Mouse (Mus musculus) large intestine, adult 2 months (tissue): ENCODE measurements at regions not wholly inside any gene's neighbourhood (a gene's known extent, or its start where the extent isn't known, plus 50 kb on each side); places are given as distances from the start of the nearest gene placed in this dataset.

Experiments
- DNase-seq: peaks from one replicate; pipeline ENCODE4 v3.0.0-alpha.2; 2012; ENCODE audit warnings: low read depth, low spot score
- WGBS: fragments of 180-500 bp; shearing (Covaris S2); methylation state at CpG from one replicate; pipeline ENCODE4 v1.1.7; 2018; 5-methylcytosine and 5-hydroxymethylcytosine counted together

DNA sequence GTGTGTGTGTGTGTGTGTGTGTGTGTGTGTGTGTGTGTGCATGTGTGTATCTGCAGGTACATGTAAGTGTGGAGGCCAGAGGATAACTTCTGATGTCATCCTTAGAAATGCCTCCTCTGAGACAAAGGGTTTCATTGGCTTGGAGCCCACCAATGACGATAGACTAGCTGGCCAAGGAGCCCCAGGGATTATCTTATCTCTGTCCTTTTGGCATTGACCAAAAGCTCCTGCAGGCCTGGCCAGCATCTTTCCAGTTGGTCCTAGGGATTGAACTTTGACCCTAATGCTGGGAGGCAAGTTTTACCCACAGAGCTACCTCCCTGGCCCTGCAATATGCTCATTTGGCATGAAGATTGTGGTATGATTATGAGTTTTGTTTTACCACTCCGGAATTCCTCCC is 133.3 kb downstream of the Tmx1 start:
- no peak for DNase-seq
- 72% methylated on average over 2 of the region's 2 CpGs for WGBS

DNA sequence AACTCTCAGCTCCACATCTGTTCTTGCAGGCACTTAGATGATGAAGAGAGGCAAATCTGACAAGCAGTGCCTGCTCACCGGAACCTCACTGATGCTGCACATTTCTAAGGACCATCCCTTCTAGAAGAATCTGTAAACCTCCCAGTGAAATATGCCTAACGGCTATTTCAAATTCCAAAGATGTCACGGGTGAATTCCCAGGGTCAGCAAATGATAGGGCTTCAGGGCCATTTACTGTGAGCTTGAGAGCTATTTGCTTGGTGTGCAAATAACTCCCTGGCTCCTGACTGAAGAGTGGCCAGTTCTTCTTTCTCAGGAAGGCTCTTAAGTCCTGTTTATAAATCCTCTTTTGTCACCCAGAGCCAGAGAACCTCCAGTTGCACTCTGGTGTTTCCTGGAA is 135.3 kb downstream of the Tmx1 start:
- no peak for DNase-seq
- 62% methylated on average over 3 of the region's 3 CpGs for WGBS

DNA sequence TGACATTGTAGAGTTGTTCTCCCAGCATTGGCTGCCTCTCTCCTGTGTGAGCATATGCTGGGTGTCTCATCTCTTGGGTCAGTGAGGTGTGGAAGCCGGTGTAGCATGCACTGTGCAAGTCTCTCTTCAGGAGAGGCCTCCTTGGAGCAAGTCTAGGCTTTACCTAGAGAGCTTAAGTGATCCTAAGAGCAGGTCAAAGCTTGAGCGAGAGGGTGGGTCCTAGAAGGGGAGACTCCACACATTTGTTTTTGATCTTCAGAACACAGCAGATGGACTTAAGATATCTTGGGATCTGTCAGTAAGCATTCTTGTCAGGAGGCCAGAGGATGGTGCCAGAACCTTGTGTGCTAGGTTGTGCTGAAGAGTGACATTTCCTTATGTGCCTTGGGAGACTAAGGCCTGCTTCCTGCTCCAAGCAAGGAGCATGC is 136.4 kb downstream of the Tmx1 start:
- WGBS: 76% methylated on average over 2 of the region's 2 CpGs
- no peak for DNase-seq

DNA sequence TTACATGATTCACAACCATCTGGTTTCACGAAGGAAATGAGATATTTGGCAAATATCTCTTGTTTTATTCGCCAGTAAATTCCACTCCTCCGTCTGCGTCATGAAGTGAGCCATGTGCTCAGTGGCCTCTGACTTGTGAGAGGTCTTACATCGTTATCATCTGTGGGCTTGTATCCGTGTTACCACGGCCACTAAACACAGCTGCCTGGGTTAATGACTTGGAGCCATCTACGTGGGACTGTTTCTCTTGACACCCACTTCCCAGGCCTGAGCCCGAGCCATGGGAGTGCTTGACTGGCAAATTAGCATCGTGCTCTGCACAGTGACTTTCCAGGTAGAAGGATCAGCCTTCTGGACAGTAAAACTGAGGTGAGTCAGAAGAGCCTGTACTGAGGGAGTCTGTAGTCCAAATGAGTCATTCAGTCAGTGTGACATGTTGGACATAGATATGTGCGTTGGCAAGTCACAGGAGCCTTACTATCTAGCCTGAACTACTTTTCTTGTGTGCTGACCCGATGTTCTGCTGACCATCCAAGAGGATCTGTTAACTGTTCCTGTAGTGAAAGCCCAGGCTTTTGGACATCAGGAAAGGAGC is 137.7 kb downstream of the Tmx1 start:
- WGBS: 74% methylated on average over 12 of the region's 12 CpGs
- DNase-seq: no peak

DNA sequence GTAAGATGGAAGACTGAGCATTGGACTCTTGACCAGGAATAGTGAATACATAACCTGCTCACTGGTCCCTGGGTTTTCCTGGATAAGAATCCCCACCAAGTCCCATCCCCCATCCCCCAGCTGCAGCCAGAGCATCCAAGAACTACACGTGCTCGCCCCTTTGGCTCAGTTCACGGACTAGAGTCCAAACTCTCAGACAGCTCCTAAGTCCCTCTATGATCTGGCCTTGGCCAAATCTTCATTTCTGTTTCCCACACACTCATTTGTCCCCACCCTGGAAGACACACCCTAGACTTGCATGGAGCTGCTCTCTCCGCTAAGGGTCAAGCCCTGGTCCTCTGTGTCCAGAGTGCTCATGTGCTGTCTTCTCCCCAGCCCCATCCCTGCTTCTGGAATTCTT is 139.9 kb downstream of the Tmx1 start:
- WGBS: 77% methylated on average over 4 of the region's 4 CpGs
- DNase-seq: no peak

DNA sequence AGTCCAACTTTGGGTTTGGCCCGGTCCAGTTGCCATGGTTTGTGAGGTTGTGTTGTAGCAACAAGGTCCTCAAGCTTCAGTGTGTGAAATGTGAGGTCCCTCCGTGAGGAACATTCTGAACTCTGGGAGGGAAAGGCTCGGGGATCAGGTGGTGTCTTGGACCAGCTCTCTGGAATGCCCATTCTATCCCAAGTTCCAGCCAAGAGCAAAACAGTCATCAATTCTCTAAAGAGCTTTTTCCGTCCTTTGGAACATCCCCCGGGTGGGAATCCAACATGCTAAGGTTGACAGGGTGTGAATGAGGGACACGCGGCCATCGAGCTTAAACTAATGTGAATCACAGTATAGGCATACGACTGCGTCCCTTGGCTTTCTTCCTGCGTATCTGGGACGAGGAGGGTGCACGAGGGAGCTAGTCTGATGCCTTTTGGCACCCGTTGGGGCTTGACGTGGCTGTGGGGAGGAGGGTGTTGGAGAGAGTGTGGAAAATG is 145.4 kb downstream of the Tmx1 start:
- WGBS: 79% methylated on average over 15 of the region's 15 CpGs
- DNase-seq: no peak

DNA sequence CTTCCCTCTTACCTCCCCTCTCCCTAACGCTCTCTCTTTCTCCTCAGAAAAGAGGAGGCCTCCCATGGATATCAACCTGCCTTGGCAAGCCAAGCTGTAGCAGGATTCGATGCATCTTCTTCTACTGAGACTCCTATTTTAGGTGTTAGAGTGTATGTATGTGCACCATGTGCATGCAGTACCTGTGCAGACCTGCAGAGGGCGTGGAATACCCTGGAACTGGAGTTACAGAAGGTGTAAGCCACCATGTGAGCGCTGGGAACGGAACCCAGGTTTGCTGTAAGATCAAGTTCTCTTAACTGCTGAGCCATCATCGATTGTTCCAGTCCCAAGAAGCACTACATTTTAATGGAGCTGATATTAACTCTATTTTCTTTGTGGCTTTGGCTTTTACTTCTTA is 146.8 kb downstream of the Tmx1 start:
- 84% methylated on average over 6 of the region's 6 CpGs for WGBS
- DNase-seq: no peak

DNA sequence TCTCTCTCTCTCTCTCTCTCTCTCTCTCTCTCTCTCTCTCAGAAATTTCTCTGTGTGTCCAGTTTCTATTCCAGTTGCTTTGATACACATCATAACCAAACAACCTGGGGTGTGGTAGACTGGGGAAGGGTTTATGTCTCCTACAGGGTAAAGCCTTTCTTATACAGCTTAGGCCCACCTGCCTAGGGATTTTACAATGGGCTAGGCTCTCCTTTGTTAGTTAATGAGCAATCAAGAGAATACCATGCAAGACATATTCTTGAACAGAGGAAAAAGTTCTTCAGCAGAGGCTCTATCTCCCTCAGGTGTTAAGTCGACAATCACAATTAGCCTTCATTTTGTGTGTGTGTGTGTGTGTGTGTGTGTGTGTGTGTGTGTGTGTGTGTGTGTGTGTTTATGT is 151.0 kb downstream of the Tmx1 start:
- DNase-seq: no peak
- WGBS: 37% methylated on average over 1 of the region's 1 CpGs

DNA sequence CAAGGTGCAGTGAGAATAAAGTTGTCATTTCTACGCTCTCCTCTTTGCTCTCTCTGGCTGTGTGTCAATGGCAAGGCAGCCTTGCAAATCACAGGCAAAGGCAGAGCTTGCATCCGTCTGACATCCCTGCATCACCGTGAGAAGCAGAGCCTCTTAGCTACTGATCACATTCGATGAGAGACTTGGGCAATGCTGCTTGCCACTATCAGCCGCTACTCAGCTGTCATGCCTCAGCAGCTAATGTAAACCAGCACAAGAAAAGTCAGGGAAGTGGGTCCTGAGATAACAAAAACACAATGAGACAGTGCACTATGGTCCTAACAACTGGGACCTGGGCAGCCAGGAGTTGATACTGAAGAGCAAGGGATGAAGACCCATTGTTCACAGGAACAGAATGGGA is 155.8 kb downstream of the Tmx1 start:
- DNase-seq: no peak
- 74% methylated on average over 5 of the region's 5 CpGs for WGBS

DNA sequence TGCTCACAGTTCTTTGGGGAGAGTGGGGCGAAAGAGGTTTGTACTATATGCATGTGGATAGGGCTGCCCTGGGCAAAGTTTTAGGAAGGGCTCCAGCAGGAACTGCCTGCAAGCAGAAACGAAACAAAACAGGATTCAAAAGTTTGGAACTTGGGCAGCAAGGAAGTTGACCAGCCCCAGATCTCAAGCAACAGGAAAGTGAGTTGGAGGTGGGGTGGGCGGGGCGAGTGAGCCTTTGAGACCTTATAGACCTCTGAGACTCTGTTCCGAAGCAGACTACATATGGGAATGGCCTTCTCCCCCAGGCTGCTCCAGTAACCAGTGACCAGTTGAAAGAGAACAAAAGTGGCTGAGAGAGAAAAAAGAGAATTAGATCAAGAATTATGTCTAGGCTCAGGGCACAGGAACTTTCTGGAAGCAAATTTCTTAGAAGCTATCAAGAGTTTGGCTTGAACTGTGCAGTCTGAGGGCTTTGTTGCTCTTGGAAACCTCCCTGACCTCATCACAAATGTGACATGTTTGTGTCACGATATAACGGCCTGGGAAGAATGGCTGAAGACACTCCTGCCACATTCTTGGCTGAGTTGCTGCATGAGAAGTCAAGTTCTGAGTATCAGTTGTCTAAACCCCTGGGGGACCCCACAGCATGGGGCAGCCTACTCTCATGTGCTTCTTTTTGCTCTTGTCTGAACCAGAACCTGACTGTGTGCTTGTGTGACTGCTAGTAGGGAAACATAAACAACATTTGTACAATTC is 156.4 kb downstream of the Tmx1 start:
- 65% methylated on average over 7 of the region's 7 CpGs for WGBS
- DNase-seq: no peak

DNA sequence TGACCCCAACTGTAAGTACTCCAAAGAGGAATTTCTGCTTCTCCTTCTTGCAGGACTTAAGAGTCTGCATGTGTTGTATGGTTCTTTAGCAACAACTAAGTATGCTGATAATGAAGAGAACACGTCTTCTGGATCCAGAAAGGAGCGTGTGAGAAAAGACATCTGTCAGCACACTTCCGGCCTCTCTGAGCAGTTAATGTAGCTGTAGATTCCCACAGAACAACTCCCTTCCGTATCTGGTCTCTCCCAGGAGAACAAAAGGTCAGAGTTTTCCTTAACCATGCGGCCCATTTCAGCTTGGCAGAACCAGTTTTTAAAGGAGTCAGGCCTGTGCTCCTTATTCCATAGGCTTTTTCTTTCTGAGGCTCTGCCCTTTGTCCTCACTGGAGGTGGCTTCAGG is 159.0 kb downstream of the Tmx1 start:
- WGBS: 76% methylated on average over 5 of the region's 5 CpGs

DNA sequence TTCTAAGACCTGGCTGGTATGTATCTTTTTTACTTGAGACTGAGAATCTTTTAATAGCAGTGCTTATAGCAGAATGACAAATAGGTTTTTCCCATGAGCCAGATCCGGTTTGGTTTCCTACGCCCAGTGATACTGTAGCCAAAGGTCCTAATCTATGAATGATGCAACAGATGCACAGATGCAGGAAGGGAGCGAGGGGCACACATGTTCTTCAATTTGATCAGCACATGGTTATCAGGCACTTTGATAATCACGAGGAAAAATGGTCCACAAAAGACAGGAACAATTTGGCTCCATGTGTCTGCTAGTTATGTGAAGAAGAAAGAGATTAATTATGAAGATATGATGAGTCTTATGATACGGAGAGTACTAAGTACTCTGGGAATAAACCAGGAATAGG is 160.3 kb downstream of the Tmx1 start:
- DNase-seq: no peak
- 83% methylated on average over 5 of the region's 5 CpGs for WGBS

More for the DNA sequence above, 159.0 kb downstream of the Tmx1 start:
- no peak for DNase-seq

DNA sequence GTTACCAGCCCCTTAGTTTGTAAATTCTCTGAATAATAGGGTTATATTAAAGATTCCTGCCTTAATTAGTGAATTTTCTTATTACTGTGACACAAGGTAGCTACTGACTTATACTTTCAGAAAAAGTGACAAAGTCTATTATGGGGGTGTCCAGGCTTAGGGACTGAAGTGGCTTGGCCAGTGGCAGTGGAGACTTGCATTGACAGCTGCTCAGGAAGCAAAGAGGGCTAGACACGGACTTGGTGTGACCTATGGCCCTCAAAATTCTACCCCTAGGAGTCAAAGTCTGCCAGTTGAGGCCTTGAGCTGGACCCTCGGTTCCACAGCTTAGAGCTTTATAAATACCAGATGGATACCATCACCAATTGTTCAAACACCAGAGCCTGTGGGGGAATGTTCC is 161.2 kb downstream of the Tmx1 start:
- DNase-seq: no peak
- WGBS: 82% methylated on average over 2 of the region's 2 CpGs

DNA sequence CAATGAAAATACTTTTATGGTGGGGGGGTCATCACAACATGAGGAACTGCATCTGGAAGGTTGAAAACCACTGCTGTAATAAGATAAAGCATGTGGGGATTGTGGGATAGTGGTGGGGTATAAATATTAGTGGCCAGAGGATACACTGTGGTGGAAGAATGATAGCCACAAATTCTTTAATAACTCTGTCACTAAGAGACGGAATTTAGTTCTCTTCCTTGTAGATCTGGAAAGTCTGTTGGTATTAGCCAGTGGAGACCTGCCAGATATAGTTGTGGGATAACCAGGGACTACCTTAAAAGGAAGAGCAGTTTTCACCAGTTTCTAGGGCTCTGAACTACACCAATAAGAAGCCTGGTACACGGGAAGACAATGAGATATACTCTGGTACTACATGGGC is 161.8 kb downstream of the Tmx1 start:
- no peak for DNase-seq
- WGBS: 87% methylated on average over 2 of the region's 2 CpGs

DNA sequence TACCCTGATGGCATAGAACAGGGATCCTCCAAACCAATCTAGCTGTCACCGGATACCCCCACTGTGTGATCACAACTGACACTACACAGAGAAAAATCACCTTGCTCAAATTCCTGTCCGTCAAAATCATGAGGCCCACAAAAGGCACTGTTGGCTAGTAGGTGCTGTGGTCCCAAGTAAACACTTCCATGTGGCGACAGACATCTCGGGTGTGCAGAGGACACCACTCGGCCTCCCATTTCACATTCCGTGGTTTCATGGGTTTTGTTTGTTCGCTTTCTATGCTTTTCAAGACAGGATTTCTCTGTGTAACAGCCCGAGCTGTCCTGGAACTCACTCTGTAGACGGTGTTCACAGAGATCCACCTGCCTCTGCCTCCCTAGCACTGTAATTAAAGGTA is 162.2 kb downstream of the Tmx1 start:
- 95% methylated on average over 9 of the region's 9 CpGs for WGBS
- no peak for DNase-seq

DNA sequence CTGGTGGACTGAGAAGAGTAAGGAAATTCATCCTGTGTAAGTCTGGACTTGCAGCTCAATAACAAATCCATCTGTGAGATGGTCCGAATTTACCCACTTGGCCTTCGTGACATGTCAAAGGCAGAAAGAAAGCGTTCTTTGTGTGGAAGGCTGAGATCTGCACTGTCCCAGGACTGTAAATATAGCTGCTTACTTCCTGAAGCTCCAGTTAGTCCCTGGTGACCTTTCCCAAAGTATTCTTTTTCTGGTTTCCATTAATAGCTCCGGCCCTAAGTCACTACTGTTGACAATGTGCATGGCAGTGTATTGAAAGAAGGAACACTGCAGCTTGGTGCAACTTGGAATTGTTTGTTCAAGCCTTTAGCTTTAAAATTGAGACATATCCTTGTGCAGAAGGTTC is 163.2 kb downstream of the Tmx1 start:
- WGBS: 37% methylated on average over 4 of the region's 4 CpGs
- no peak for DNase-seq

DNA sequence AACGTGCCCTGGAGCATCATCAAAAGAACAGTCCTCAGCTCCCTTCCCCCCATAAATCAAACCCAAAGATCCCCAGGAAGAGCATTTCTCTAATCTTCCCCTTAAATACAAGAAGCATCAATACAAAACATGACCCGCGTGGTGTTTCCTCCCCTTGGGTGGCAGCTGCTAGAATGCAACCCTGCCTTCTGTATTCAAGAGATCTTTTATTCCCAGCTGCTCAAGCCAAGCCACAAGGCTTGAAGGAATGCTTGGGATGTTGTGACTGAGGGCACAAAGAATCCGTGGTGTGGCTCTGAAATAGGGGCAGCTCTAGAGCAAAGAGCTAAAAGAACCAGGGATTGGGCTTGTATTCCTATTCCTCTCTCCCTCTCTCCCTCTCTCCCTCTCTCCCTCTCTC is 163.6 kb downstream of the Tmx1 start:
- 61% methylated on average over 4 of the region's 4 CpGs for WGBS
- DNase-seq: no peak

DNA sequence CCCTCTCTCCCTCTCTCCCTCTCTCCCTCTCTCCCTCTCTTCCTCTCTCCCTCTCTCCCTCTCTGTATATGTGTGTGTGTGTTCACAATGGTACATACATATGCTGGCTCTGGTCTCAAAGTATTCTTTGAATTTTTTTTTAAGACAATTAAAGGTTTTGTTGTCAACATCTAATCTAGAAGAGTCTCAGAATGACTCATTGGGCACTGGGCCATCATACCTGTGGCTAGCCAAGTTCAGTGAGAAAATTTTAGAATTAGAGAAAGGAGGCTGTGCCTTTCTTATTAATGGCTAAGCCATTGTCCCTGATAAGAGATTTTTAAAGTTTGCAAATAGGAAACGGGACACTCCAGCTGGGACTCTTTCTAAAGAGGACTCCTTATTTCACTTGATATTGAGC is 164.1 kb downstream of the Tmx1 start:
- 52% methylated on average over 1 of the region's 1 CpGs for WGBS
- DNase-seq: no peak

DNA sequence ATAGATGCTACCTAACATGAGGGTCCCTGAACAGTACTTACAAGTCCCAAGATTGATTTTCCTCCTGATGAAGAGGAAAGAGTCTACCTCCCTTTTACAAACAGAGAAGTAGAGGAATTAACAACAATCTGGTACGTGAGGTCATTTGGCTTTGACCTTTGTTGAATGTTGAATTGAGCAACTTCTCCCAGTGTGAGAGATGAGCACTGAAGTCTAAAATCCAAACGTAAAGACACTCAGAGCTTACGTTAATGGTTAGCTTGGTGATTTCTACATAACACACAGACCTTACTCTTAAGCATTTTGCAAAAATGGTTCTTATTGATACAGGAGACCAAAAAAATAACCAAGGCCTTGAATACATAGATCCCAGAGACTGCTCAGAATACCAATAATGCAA is 165.1 kb downstream of the Tmx1 start:
- 82% methylated on average over 3 of the region's 3 CpGs for WGBS
- DNase-seq: no peak

DNA sequence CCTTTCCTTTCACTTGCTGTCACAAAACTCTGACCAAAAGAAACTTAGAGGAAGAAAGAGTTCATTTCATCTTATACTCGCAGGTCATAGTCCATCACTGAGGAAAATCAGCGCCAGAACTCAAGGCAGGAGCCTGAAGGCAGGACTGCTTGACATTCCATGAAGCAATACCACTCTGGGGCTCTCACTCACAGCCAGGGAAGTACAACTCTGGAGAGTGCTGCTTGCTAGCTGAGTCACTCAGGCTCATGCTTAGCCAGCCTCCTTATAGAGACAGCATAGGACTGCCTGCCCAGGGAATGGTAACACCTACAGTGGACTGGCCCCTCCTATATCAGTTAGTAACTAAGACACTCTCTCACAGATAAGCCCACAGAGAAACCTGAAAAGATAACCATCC is 166.5 kb downstream of the Tmx1 start:
- no peak for DNase-seq
- WGBS: 81% methylated on average over 2 of the region's 2 CpGs

DNA sequence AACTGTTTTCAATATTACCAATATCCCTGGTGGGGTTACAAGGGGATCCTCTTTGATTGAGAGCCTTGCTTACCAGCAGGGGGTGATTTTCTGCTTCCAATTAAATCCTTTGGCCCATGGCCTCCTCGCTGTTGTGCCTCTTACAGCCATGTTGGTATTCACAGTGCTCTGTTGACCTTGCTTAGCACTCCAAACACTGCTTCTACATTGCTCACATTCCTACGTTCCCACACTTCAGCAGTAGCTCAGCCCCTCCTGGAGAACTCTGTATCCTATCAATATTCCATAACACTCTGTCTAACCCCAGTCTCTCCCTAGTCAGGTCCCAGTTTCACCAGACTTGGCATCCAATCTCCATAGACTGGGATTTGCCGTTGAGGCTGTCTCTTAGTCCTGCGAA is 169.1 kb downstream of the Tmx1 start:
- 72% methylated on average over 4 of the region's 4 CpGs for WGBS
- no peak for DNase-seq
